Mouse (Mus musculus): ENCODE data around the gene Nckap5. TPM values are rescaled to one million over a fixed set of nuclear protein-coding genes. Genes with fewer than 3 reads are reported as not detected.

Gene Nckap5
- polyA plus RNA-seq (2015; fragmentation: Nextera tagmentation; extraction: Ambion mirVana), result 11.9 and 12.1 TPM in 2 replicates

GRCm38 (mm10) chr1:126830031-126830927 is at the start of gene Nckap5:
Gene Nckap5 (minus strand): TSS chr1:126830799.
- ATAC-seq (ENCODE audit: insufficient number of reproducible peaks, low FRiP score, low TSS enrichment, low read depth), result peak; percentile 77
- Histone ChIP-seq H3K4me2 (peak within 1 kb of the TSS; percentile 77), H3K27me3 (no peaks in the 10 kb centered on the region), H3K36me3 (no peaks in the 10 kb centered on the region), H3K9ac (peak within 1 kb of the TSS; percentile 28; the same call in 1 of the 2 replicates), H3K4me3 (peak within 1 kb of the TSS; percentile 47), H3K4me1 (peaks cover 24% of the 10 kb centered on the region), H3K9me3 (no peaks in the 10 kb centered on the region), H3K27ac (peak within 1 kb of the TSS; percentile 90)
- WGBS, result under 1% methylated on average over 35 of the region's 35 CpGs

- Histone ChIP-seq H3K4me1 (no peaks in the 10 kb centered on the region), H3K27me3 (no peaks in the 10 kb centered on the region), H3K36me3 (no peaks in the 10 kb centered on the region), H3K9ac (no peak overlapping the region), H3K9me3 (no peaks in the 10 kb centered on the region), H3K27ac (no peak overlapping the region), H3K4me2 (no peak overlapping the region), H3K4me3 (no peak overlapping the region)
- no peak for ATAC-seq (ENCODE audit: insufficient number of reproducible peaks, low FRiP score, low TSS enrichment, low read depth)
- 90% methylated on average over 2 of the region's 2 CpGs for WGBS
Measured at GRCm38 (mm10) chr1:126877495-126877894, 46.9 kb upstream of the Nckap5 start.

GRCm38 (mm10) chr1:126868372-126868771 is 37.8 kb upstream of the Nckap5 start:
- Histone ChIP-seq H3K4me3 (no peak overlapping the region), H3K27me3 (no peaks in the 10 kb centered on the region), H3K4me2 (no peak overlapping the region), H3K27ac (peak overlapping the region; percentile 8; the same call in 1 of the 2 replicates), H3K36me3 (no peaks in the 10 kb centered on the region), H3K4me1 (peaks cover 5% of the 10 kb centered on the region; the same call in 1 of the 2 replicates), H3K9me3 (no peaks in the 10 kb centered on the region), H3K9ac (no peak overlapping the region)
- peak; percentile 52; the same call in 1 of the 2 replicates for ATAC-seq (ENCODE audit: insufficient number of reproducible peaks, low FRiP score, low TSS enrichment, low read depth)
- WGBS, result 67% methylated on average over 9 of the region's 9 CpGs

GRCm38 (mm10) chr1:126867912-126868311 is 37.3 kb upstream of the Nckap5 start:
- peaks cover 5% of the 10 kb centered on the region; the same call in 1 of the 2 replicates for H3K4me1 ChIP-seq
- H3K36me3 ChIP-seq, result no peaks in the 10 kb centered on the region
- H3K9me3 ChIP-seq, result no peaks in the 10 kb centered on the region
- WGBS, result 58% methylated on average over 5 of the region's 5 CpGs
- no peak overlapping the region for H3K9ac ChIP-seq
- no peak overlapping the region for H3K4me2 ChIP-seq
- no peaks in the 10 kb centered on the region for H3K27me3 ChIP-seq
- H3K27ac ChIP-seq, result peak overlapping the region; percentile 47
- ATAC-seq (ENCODE audit: insufficient number of reproducible peaks, low FRiP score, low TSS enrichment, low read depth), result 0 out of 2 replicates have a peak, but pooled peaks have one; percentile 74
- H3K4me3 ChIP-seq, result no peak overlapping the region

- H3K27ac ChIP-seq, result no peak overlapping the region
- no peaks in the 10 kb centered on the region for H3K36me3 ChIP-seq
- no peaks in the 10 kb centered on the region for H3K9me3 ChIP-seq
- ATAC-seq (ENCODE audit: insufficient number of reproducible peaks, low FRiP score, low TSS enrichment, low read depth), result no peak
- H3K9ac ChIP-seq, result no peak overlapping the region
- 25% methylated on average over 7 of the region's 7 CpGs for WGBS
- H3K4me1 ChIP-seq, result peaks cover 5% of the 10 kb centered on the region; the same call in 1 of the 2 replicates
- H3K4me2 ChIP-seq, result no peak overlapping the region
- H3K4me3 ChIP-seq, result no peak overlapping the region
- no peaks in the 10 kb centered on the region for H3K27me3 ChIP-seq
Measured at GRCm38 (mm10) chr1:126865591-126866086, 35.0 kb upstream of the Nckap5 start.

GRCm38 (mm10) chr1:126861816-126862215 is 31.2 kb upstream of the Nckap5 start:
- Histone ChIP-seq H3K4me1 (peaks cover 5% of the 10 kb centered on the region; the same call in 1 of the 2 replicates), H3K9ac (no peak overlapping the region), H3K4me3 (no peak overlapping the region), H3K36me3 (no peaks in the 10 kb centered on the region), H3K27ac (no peak overlapping the region), H3K27me3 (no peaks in the 10 kb centered on the region), H3K9me3 (no peaks in the 10 kb centered on the region), H3K4me2 (no peak overlapping the region)
- ATAC-seq (ENCODE audit: insufficient number of reproducible peaks, low FRiP score, low TSS enrichment, low read depth), result no peak
- WGBS, result 70% methylated on average over 3 of the region's 3 CpGs

GRCm38 (mm10) chr1:126860537-126860936 is 29.9 kb upstream of the Nckap5 start:
- Histone ChIP-seq H3K36me3 (no peaks in the 10 kb centered on the region), H3K9me3 (no peaks in the 10 kb centered on the region), H3K4me1 (peaks cover 1% of the 10 kb centered on the region; the same call in 1 of the 2 replicates), H3K9ac (no peak overlapping the region), H3K4me3 (no peak overlapping the region), H3K27me3 (no peaks in the 10 kb centered on the region), H3K4me2 (no peak overlapping the region), H3K27ac (no peak overlapping the region)
- WGBS, result 84% methylated on average over 4 of the region's 4 CpGs
- no peak for ATAC-seq (ENCODE audit: insufficient number of reproducible peaks, low FRiP score, low TSS enrichment, low read depth)

- Histone ChIP-seq H3K27ac (no peak overlapping the region), H3K27me3 (no peaks in the 10 kb centered on the region), H3K9ac (no peak overlapping the region), H3K4me3 (no peak overlapping the region), H3K36me3 (no peaks in the 10 kb centered on the region), H3K4me2 (no peak overlapping the region), H3K9me3 (no peaks in the 10 kb centered on the region), H3K4me1 (no peaks in the 10 kb centered on the region)
- ATAC-seq (ENCODE audit: insufficient number of reproducible peaks, low FRiP score, low TSS enrichment, low read depth), result no peak
- WGBS, result 68% methylated on average over 6 of the region's 6 CpGs
Measured at GRCm38 (mm10) chr1:126849481-126849880, 18.9 kb upstream of the Nckap5 start.

- Histone ChIP-seq H3K36me3 (no peaks in the 10 kb centered on the region), H3K4me2 (no peak overlapping the region), H3K9me3 (no peaks in the 10 kb centered on the region), H3K27me3 (no peaks in the 10 kb centered on the region), H3K4me3 (no peak overlapping the region), H3K4me1 (no peaks in the 10 kb centered on the region), H3K27ac (no peak overlapping the region), H3K9ac (no peak overlapping the region)
- WGBS, result 67% methylated on average over 4 of the region's 4 CpGs
- ATAC-seq (ENCODE audit: insufficient number of reproducible peaks, low FRiP score, low TSS enrichment, low read depth), result no peak
Measured at GRCm38 (mm10) chr1:126846317-126846716, 15.7 kb upstream of the Nckap5 start.

GRCm38 (mm10) chr1:126832885-126833284 is 2.3 kb upstream of the Nckap5 start:
- Histone ChIP-seq H3K4me3 (no peak overlapping the region), H3K4me1 (peaks cover 21% of the 10 kb centered on the region), H3K9me3 (no peaks in the 10 kb centered on the region), H3K4me2 (no peak overlapping the region), H3K27ac (no peak overlapping the region), H3K9ac (no peak overlapping the region), H3K27me3 (no peaks in the 10 kb centered on the region), H3K36me3 (no peaks in the 10 kb centered on the region)
- ATAC-seq (ENCODE audit: insufficient number of reproducible peaks, low FRiP score, low TSS enrichment, low read depth), result no peak
- WGBS, result 80% methylated on average over 1 of the region's 1 CpGs

- peak overlapping the region; percentile 63 for H3K27ac ChIP-seq
- no peak overlapping the region for H3K9ac ChIP-seq
- H3K36me3 ChIP-seq, result no peaks in the 10 kb centered on the region
- H3K4me2 ChIP-seq, result peak overlapping the region; percentile 39
- peaks cover 24% of the 10 kb centered on the region for H3K4me1 ChIP-seq
- H3K9me3 ChIP-seq, result no peaks in the 10 kb centered on the region
- WGBS, result 47% methylated on average over 9 of the region's 9 CpGs
- peak; percentile 46; the same call in 1 of the 2 replicates for ATAC-seq (ENCODE audit: insufficient number of reproducible peaks, low FRiP score, low TSS enrichment, low read depth)
- peak overlapping the region; percentile 35 for H3K4me3 ChIP-seq
- H3K27me3 ChIP-seq, result no peaks in the 10 kb centered on the region
Measured at GRCm38 (mm10) chr1:126829031-126829430, 1.6 kb downstream of the Nckap5 start.

- ATAC-seq (ENCODE audit: insufficient number of reproducible peaks, low FRiP score, low TSS enrichment, low read depth), result no peak
- 62% methylated on average over 3 of the region's 3 CpGs for WGBS
- Histone ChIP-seq H3K4me1 (peaks cover 10% of the 10 kb centered on the region; the same call in 1 of the 2 replicates), H3K27me3 (no peaks in the 10 kb centered on the region), H3K4me2 (no peak overlapping the region), H3K36me3 (no peaks in the 10 kb centered on the region), H3K9ac (no peak overlapping the region), H3K27ac (no peak overlapping the region), H3K9me3 (no peaks in the 10 kb centered on the region), H3K4me3 (no peak overlapping the region)
Measured at GRCm38 (mm10) chr1:126824841-126825240, 5.8 kb downstream of the Nckap5 start.

All from limb, embryonic 15.5 days (tissue).